Mouse (Mus musculus): ENCODE measurements around the gene Mvb12a. TPM values are rescaled to one million over a fixed set of nuclear protein-coding genes. Genes with fewer than 3 reads are reported as not detected.

Gene Mvb12a
- polyA plus RNA-seq, 1 experiment: 136 TPM

DNA sequence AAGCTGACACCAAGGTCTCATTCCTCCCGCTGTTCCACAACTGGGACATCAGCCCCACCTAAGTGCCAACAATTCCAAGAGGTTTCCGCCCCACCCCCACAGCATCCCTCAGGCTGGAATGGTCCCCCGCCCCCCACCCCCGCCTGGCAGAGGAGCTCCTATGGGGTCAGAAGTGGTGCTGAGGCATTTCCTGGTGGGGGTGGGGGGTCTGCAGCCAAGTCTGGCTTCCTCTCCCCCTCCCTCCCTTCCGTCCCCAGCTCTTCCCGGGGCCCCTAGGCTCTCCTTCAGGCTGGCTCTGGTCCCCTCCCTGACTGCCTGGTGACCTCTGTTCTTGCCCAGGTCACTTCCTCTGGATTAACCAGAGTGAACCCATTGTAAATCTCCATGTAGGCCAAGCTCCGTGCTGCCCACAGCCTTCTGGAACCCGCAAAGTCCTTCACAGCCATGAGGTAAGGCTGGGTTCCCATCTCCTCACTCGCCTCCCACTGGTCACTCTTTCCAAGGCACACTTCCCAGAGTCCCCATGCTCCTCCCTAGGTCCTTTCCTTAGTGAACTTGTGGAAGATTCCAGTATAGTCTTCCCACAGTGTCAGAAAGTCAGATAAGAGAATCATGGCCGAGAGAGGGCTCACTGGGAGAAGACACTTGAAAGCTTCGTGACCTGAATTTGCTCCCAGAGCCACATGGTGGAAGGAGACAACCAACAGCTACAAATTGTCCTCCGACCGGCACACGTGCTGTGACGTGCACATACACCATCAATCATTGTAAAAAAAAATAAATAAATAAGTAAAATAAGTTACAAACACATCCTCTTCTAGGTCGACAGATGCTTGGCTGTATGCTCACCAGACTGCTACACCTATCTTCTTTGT lies 43.7 kb upstream of the Mvb12a start:
- WGBS: 41% methylated on average over 16 of the region's 16 CpGs
- no peak overlapping the region for H3K4me3 ChIP-seq (ENCODE audit: insufficient read depth, low read depth, low read length)
- DNase-seq: peak; percentile 80
- no peak for TF ChIP-seq POLR2A (IDR thresholded peaks at IDR 0.05; ENCODE audit: low read depth, low read length)
- peaks cover 6% of the 10 kb centered on the region; the same call in 1 of the 2 replicates for H3K4me1 ChIP-seq (ENCODE audit: control insufficient read depth, insufficient read depth, low read length)
- peak overlapping the region; percentile 89 for H3K27ac ChIP-seq (ENCODE audit: insufficient read depth, low read depth, low read length)
- H3K36me3 ChIP-seq (ENCODE audit: control insufficient read depth, insufficient read depth, low read length): no peaks in the 10 kb centered on the region
- H3K27me3 ChIP-seq (replicated peaks; ENCODE audit: control insufficient read depth, insufficient read depth, low read length): no peaks in the 10 kb centered on the region

GRCm38 (mm10) chr8:71504349-71504748 lies 38.4 kb upstream of the Mvb12a start:
- no peak for DNase-seq
- Histone ChIP-seq H3K27ac (ENCODE audit: insufficient read depth, low read depth, low read length) (no peak overlapping the region), H3K4me3 (ENCODE audit: insufficient read depth, low read depth, low read length) (no peak overlapping the region), H3K36me3 (ENCODE audit: control insufficient read depth, insufficient read depth, low read length) (no peaks in the 10 kb centered on the region), H3K27me3 (replicated peaks; ENCODE audit: control insufficient read depth, insufficient read depth, low read length) (no peaks in the 10 kb centered on the region), H3K4me1 (ENCODE audit: control insufficient read depth, insufficient read depth, low read length) (peaks cover 4% of the 10 kb centered on the region; the same call in 1 of the 2 replicates)
- no peak for TF ChIP-seq POLR2A (IDR thresholded peaks at IDR 0.05; ENCODE audit: low read depth, low read length)
- no peak for TF ChIP-seq CTCF (conservative IDR thresholded peaks at IDR 0.05; ENCODE audit: insufficient read depth, insufficient read length, low read depth, low read length)
- WGBS: 86% methylated on average over 4 of the region's 4 CpGs

DNA sequence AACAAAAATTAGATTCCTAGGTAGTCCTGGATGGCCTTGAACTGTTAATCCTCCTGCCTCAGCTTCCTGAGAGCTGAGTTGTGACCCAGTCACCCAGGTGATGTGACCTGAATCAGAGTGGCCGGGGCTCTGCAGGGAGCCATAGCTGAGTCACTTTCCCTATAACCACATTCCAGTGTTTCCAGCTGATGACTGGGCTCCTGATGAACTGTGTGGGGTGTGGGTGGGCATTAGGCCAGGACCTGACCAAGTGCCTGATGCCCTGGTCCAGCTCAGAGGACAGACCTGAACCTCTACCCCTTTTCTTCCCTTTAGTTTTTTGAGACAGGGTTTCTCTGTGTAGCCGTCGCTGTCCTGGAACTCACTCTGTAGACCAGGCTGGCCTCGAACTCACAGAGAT lies 37.4 kb upstream of the Mvb12a start:
- no peaks in the 10 kb centered on the region for H3K36me3 ChIP-seq (ENCODE audit: control insufficient read depth, insufficient read depth, low read length)
- H3K4me3 ChIP-seq (ENCODE audit: insufficient read depth, low read depth, low read length): no peak overlapping the region
- no peaks in the 10 kb centered on the region for H3K27me3 ChIP-seq (replicated peaks; ENCODE audit: control insufficient read depth, insufficient read depth, low read length)
- no peak overlapping the region for H3K27ac ChIP-seq (ENCODE audit: insufficient read depth, low read depth, low read length)
- TF ChIP-seq POLR2A (IDR thresholded peaks at IDR 0.05; ENCODE audit: low read depth, low read length) (no peak), CTCF (conservative IDR thresholded peaks at IDR 0.05; ENCODE audit: insufficient read depth, insufficient read length, low read depth, low read length) (no peak)
- 94% methylated on average over 4 of the region's 4 CpGs for WGBS
- DNase-seq: no peak
- H3K4me1 ChIP-seq (ENCODE audit: control insufficient read depth, insufficient read depth, low read length): 0 out of 2 replicates have a peak, but pooled peaks cover 3% of the 10 kb centered on the region

GRCm38 (mm10) chr8:71505979-71506378 lies 36.7 kb upstream of the Mvb12a start:
- H3K27me3 ChIP-seq (replicated peaks; ENCODE audit: control insufficient read depth, insufficient read depth, low read length): no peaks in the 10 kb centered on the region
- WGBS: 68% methylated on average over 4 of the region's 4 CpGs

GRCm38 (mm10) chr8:71507589-71508104 lies 35.1 kb upstream of the Mvb12a start:
- WGBS: 1% methylated on average over 61 of the region's 61 CpGs
- Histone ChIP-seq H3K27ac (ENCODE audit: insufficient read depth, low read depth, low read length) (peak overlapping the region; percentile 24; the same call in 1 of the 2 replicates), H3K4me1 (ENCODE audit: control insufficient read depth, insufficient read depth, low read length) (0 out of 2 replicates have a peak, but pooled peaks cover 3% of the 10 kb centered on the region), H3K27me3 (replicated peaks; ENCODE audit: control insufficient read depth, insufficient read depth, low read length) (no peaks in the 10 kb centered on the region), H3K36me3 (ENCODE audit: control insufficient read depth, insufficient read depth, low read length) (no peaks in the 10 kb centered on the region), H3K4me3 (ENCODE audit: insufficient read depth, low read depth, low read length) (peak overlapping the region; percentile 65)
- DNase-seq: peak; percentile 80
- TF ChIP-seq CTCF (conservative IDR thresholded peaks at IDR 0.05; ENCODE audit: insufficient read depth, insufficient read length, low read depth, low read length) (no peak), POLR2A (IDR thresholded peaks at IDR 0.05; ENCODE audit: low read depth, low read length) (no peak)

More at GRCm38 (mm10) chr8:71505979-71506378, 36.7 kb upstream of the Mvb12a start:
- Histone ChIP-seq H3K4me3 (ENCODE audit: insufficient read depth, low read depth, low read length) (no peak overlapping the region), H3K36me3 (ENCODE audit: control insufficient read depth, insufficient read depth, low read length) (no peaks in the 10 kb centered on the region), H3K4me1 (ENCODE audit: control insufficient read depth, insufficient read depth, low read length) (0 out of 2 replicates have a peak, but pooled peaks cover 3% of the 10 kb centered on the region), H3K27ac (ENCODE audit: insufficient read depth, low read depth, low read length) (no peak overlapping the region)
- no peak for DNase-seq
- TF ChIP-seq POLR2A (IDR thresholded peaks at IDR 0.05; ENCODE audit: low read depth, low read length) (no peak), CTCF (conservative IDR thresholded peaks at IDR 0.05; ENCODE audit: insufficient read depth, insufficient read length, low read depth, low read length) (no peak)

GRCm38 (mm10) chr8:71509316-71509715 lies 33.4 kb upstream of the Mvb12a start:
- Histone ChIP-seq H3K27me3 (replicated peaks; ENCODE audit: control insufficient read depth, insufficient read depth, low read length) (no peaks in the 10 kb centered on the region), H3K4me3 (ENCODE audit: insufficient read depth, low read depth, low read length) (peak overlapping the region; percentile 34), H3K36me3 (ENCODE audit: control insufficient read depth, insufficient read depth, low read length) (no peaks in the 10 kb centered on the region), H3K4me1 (ENCODE audit: control insufficient read depth, insufficient read depth, low read length) (0 out of 2 replicates have a peak, but pooled peaks cover 3% of the 10 kb centered on the region), H3K27ac (ENCODE audit: insufficient read depth, low read depth, low read length) (no peak overlapping the region)
- no peak for TF ChIP-seq CTCF (conservative IDR thresholded peaks at IDR 0.05; ENCODE audit: insufficient read depth, insufficient read length, low read depth, low read length)
- TF ChIP-seq POLR2A (IDR thresholded peaks at IDR 0.05; ENCODE audit: low read depth, low read length): no peak
- 56% methylated on average over 2 of the region's 2 CpGs for WGBS
- no peak for DNase-seq

- no peak for TF ChIP-seq CTCF (conservative IDR thresholded peaks at IDR 0.05; ENCODE audit: insufficient read depth, insufficient read length, low read depth, low read length)
- peak; percentile 50 for TF ChIP-seq POLR2A (IDR thresholded peaks at IDR 0.05; ENCODE audit: low read depth, low read length)
- no peaks in the 10 kb centered on the region for H3K36me3 ChIP-seq (ENCODE audit: control insufficient read depth, insufficient read depth, low read length)
- peak within 1 kb of the TSS; percentile 77 for H3K27ac ChIP-seq (ENCODE audit: insufficient read depth, low read depth, low read length)
- DNase-seq: peak; percentile 81
- H3K4me3 ChIP-seq (ENCODE audit: insufficient read depth, low read depth, low read length): peak within 1 kb of the TSS; percentile 63
- H3K4me1 ChIP-seq (ENCODE audit: control insufficient read depth, insufficient read depth, low read length): 0 out of 2 replicates have a peak, but pooled peaks cover 3% of the 10 kb centered on the region
- 29% methylated on average over 14 of the region's 14 CpGs for WGBS
- H3K27me3 ChIP-seq (replicated peaks; ENCODE audit: control insufficient read depth, insufficient read depth, low read length): no peaks in the 10 kb centered on the region
Observed at GRCm38 (mm10) chr8:71511644-71512043, 31.1 kb upstream of the Mvb12a start, which contains the start of gene Plvap. Gene Plvap (minus strand): TSS chr8:71511752.
